Mouse (Mus musculus): ENCODE results near the gene Bcar3. TPM values are rescaled to one million over a fixed set of nuclear protein-coding genes. Genes with fewer than 3 reads are reported as not detected.
"Not testable (repeated sequence)": the region's sequence is repeated elsewhere in the genome, so short reads cannot be mapped to it uniquely, and the experiment has no call there.

Bcar3 gene
- polyA plus RNA-seq (2015; fragmentation: Nextera tagmentation; extraction: Ambion mirVana) = 14.7 and 16.2 TPM in 2 replicates

- peak; percentile 64 for ATAC-seq (ENCODE audit: borderline replicate concordance, extremely low read depth, low FRiP score, low TSS enrichment)
- Histone ChIP-seq H3K27me3 (no peaks in the 10 kb centered on the region), H3K9me3 (no peaks in the 10 kb centered on the region), H3K36me3 (no peaks in the 10 kb centered on the region), H3K27ac (peak within 1 kb of the TSS; percentile 96), H3K4me2 (peak within 1 kb of the TSS; percentile 90), H3K4me1 (peaks cover 15% of the 10 kb centered on the region), H3K9ac (peak within 1 kb of the TSS; percentile 85), H3K4me3 (peak within 1 kb of the TSS; percentile 97)
- 7% methylated on average over 36 of the region's 37 CpGs for WGBS
These were observed at the start of gene Bcar3 for GRCm38 (mm10) chr3:122293954-122294850. Bcar3 (plus strand) TSS chr3:122294136.

- ATAC-seq (ENCODE audit: borderline replicate concordance, extremely low read depth, low FRiP score, low TSS enrichment) = no peak
- no peaks in the 10 kb centered on the region for H3K9me3 ChIP-seq
- peak overlapping the region; percentile 99 for H3K4me3 ChIP-seq
- H3K9ac ChIP-seq = no peak overlapping the region; the same call in 1 of the 2 replicates
- no peaks in the 10 kb centered on the region for H3K36me3 ChIP-seq
- 51% methylated on average over 6 of the region's 6 CpGs for WGBS
- no peak overlapping the region for H3K27ac ChIP-seq
- peaks cover 19% of the 10 kb centered on the region for H3K4me1 ChIP-seq
- no peaks in the 10 kb centered on the region for H3K27me3 ChIP-seq
- peak overlapping the region; percentile 86 for H3K4me2 ChIP-seq
These were observed 49.2 kb upstream of the Bcar3 start for GRCm38 (mm10) chr3:122244759-122245158.

DNA sequence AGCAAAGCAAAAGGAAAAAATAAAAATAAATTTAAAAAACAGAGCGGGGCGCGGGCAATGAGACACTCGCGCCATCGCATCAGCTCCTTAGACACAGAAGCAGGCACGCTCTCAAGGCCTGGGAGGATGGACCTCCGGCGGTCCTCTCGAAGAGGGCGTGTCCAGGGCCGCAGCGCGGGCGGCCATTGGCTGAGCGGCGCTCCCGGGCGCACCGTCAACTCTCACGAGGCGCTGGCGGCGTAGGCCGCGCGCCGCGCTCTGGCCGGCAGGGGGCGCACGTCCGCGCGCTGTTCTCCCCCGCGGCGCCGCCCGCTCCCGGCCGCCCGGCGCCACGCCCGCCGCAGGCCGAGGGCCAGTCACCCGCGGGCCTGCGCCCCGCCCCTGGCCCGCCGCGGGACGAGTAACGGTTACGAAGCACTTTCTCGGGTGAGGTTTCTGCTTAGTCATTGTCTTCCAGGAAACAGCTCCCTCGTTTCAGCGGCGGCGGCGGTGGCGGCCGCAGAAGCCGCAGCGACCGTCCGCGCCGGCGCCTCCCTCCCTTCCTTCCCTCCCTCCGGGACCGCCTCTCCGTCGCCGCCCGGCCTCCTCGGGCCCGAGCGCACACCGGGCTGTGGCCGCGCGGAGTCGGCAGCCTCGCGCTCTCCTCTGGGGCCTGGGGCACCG lies 48.6 kb upstream of the Bcar3 start, which contains the start of gene Gclm:
Gene Gclm (plus strand): TSS at position 343 of the 663 bp plus-strand sequence.
- under 1% methylated on average over 77 of the region's 90 CpGs for WGBS
- Histone ChIP-seq H3K9me3 (no peaks in the 10 kb centered on the region), H3K9ac (peak within 1 kb of the TSS; percentile 90), H3K4me3 (peak within 1 kb of the TSS; percentile 99), H3K4me2 (peak within 1 kb of the TSS; percentile 86), H3K27me3 (no peaks in the 10 kb centered on the region), H3K27ac (peak within 1 kb of the TSS; percentile 94), H3K4me1 (peaks cover 19% of the 10 kb centered on the region), H3K36me3 (no peaks in the 10 kb centered on the region)
- peak; percentile 96 for ATAC-seq (ENCODE audit: borderline replicate concordance, extremely low read depth, low FRiP score, low TSS enrichment)

DNA sequence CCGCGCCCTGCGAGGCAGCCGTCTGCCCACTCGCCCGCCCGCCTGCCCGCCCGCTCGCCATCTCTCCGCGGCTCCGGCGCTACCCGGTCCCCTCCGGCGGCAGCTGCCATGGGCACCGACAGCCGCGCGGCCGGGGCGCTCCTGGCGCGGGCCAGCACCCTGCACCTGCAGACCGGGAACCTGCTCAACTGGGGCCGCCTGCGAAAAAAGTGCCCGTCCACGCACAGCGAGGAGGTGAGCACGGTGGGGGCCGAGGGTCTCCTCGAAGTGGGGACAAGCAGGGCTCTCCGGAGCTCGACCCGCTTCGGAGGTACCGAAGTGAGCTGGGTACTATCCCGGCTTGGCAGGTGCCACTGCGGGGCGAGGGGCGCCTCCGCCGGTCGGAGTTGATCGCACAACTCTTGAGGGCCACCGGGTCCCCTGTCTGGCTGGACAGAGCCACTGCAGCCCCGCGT lies 48.0 kb upstream of the Bcar3 start:
- Histone ChIP-seq H3K36me3 (no peaks in the 10 kb centered on the region), H3K27ac (peak overlapping the region; percentile 94), H3K9me3 (no peaks in the 10 kb centered on the region), H3K27me3 (no peaks in the 10 kb centered on the region), H3K4me1 (peaks cover 19% of the 10 kb centered on the region), H3K9ac (peak overlapping the region; percentile 90), H3K4me2 (peak overlapping the region; percentile 86), H3K4me3 (peak overlapping the region; percentile 99)
- peak; percentile 33 for ATAC-seq (ENCODE audit: borderline replicate concordance, extremely low read depth, low FRiP score, low TSS enrichment)
- WGBS = 0% methylated on average over 45 of the region's 50 CpGs

GRCm38 (mm10) chr3:122246406-122246805 lies 47.5 kb upstream of the Bcar3 start:
- no peak for ATAC-seq (ENCODE audit: borderline replicate concordance, extremely low read depth, low FRiP score, low TSS enrichment)
- Histone ChIP-seq H3K9me3 (no peaks in the 10 kb centered on the region), H3K4me1 (peaks cover 19% of the 10 kb centered on the region), H3K4me2 (peak overlapping the region; percentile 86), H3K36me3 (no peaks in the 10 kb centered on the region), H3K27me3 (no peaks in the 10 kb centered on the region), H3K9ac (peak overlapping the region; percentile 90; the same call in 1 of the 2 replicates), H3K27ac (no peak overlapping the region), H3K4me3 (peak overlapping the region; percentile 99)
- 23% methylated on average over 6 of the region's 6 CpGs for whole genome bisulfite sequencing

- no peak overlapping the region for H3K27ac ChIP-seq
- peak overlapping the region; percentile 86 for H3K4me2 ChIP-seq
- WGBS = 44% methylated on average over 12 of the region's 12 CpGs
- H3K4me1 ChIP-seq = peaks cover 19% of the 10 kb centered on the region
- H3K27me3 ChIP-seq = no peaks in the 10 kb centered on the region
- no peaks in the 10 kb centered on the region for H3K36me3 ChIP-seq
- no peaks in the 10 kb centered on the region for H3K9me3 ChIP-seq
- no peak for ATAC-seq (ENCODE audit: borderline replicate concordance, extremely low read depth, low FRiP score, low TSS enrichment)
- H3K9ac ChIP-seq = peak overlapping the region; percentile 37; the same call in 1 of the 2 replicates
- H3K4me3 ChIP-seq = peak overlapping the region; percentile 99
These were observed 46.8 kb upstream of the Bcar3 start for GRCm38 (mm10) chr3:122246986-122247767.

DNA sequence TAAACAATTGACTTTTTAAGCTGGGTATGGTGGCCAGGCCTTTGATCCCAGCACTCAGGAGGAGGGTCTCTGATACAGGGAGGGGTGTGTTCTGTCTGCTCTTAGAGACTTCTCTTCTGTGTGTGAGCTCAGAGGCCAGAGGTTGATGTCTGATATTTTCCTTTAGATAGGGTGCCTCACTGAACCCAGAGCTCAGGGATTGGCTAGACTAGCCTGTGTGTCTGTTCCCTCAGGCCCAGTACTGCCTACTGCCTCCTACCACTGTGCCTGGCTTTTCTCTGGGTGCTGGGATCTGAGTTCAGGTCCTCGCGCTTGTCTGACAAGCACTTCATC lies 46.2 kb upstream of the Bcar3 start:
- H3K27me3 ChIP-seq = no peaks in the 10 kb centered on the region
- H3K4me2 ChIP-seq = no peak overlapping the region
- H3K36me3 ChIP-seq = no peaks in the 10 kb centered on the region
- 93% methylated on average over 2 of the region's 2 CpGs for WGBS
- H3K4me3 ChIP-seq = no peak overlapping the region
- no peak for ATAC-seq (ENCODE audit: borderline replicate concordance, extremely low read depth, low FRiP score, low TSS enrichment)
- H3K9ac ChIP-seq = no peak overlapping the region
- no peak overlapping the region for H3K27ac ChIP-seq
- H3K9me3 ChIP-seq = no peaks in the 10 kb centered on the region
- H3K4me1 ChIP-seq = peaks cover 19% of the 10 kb centered on the region

DNA sequence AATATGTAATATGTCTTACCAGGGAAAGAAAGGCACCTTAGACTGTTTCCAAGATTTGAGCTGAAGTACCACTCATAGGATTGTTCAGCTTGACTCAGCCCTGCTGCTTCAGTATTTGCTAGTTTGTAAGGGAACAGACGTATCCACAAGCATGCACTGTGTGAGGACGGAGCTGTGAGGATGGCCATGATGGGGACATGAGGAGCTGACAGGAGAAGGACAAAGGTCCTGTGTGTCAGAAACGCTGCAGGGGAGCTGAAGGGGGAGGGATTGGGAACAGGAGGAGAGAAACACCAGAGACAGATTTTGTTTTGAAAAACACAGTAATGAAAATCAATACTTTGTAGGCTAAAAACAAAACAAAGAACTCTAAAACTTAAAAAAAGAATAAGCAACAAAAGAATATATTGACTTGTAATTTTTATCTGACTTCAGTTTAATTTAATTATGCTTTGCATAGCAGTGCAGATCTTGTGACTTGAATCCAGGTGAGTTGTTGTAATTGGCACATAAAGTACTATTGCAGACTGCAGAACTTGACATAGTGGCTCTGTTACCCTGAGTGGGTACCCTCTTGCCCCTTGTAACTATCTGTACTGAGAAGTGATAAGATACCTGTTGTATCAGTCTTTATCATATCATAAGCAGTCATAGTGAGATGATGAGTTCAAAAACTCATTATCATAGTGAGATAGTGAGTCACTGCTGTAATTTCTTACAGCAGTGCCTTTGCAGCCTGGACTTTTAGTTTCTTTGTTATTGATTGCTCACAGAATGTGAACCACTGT lies 41.3 kb upstream of the Bcar3 start:
- H3K36me3 ChIP-seq = 0 out of 2 replicates have a peak, but pooled peaks cover 3% of the 10 kb centered on the region
- no peaks in the 10 kb centered on the region for H3K4me1 ChIP-seq
- H3K9ac ChIP-seq = no peak overlapping the region
- no peaks in the 10 kb centered on the region for H3K27me3 ChIP-seq
- H3K27ac ChIP-seq = no peak overlapping the region
- no peak overlapping the region for H3K4me3 ChIP-seq
- H3K4me2 ChIP-seq = no peak overlapping the region
- H3K9me3 ChIP-seq = no peaks in the 10 kb centered on the region
- ATAC-seq (ENCODE audit: borderline replicate concordance, extremely low read depth, low FRiP score, low TSS enrichment) = no peak
- WGBS = 52% methylated on average over 3 of the region's 3 CpGs

DNA sequence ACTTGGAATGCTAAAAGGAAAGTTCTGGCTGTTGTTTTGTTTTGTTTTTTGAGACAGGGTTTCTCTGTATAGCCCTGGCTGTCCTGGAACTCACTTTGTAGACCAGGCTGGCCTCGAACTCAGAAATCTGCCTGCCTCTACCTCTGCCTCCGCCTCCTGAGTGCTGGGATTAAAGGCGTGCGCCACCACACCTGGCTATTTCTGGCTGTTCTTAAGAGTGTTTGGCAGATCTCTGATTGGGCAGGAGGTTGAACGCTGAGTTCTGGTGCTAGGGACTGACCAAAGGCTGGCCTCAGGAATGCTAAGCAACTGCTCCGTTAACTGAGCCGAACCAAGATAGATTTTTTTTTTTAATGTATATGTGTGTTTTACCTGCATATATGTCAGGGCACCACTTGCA lies 39.9 kb upstream of the Bcar3 start:
- not testable (repeated sequence) for H3K27ac ChIP-seq; H3K36me3 ChIP-seq; H3K9me3 ChIP-seq; H3K27me3 ChIP-seq; H3K9ac ChIP-seq; H3K4me1 ChIP-seq; H3K4me2 ChIP-seq; H3K4me3 ChIP-seq; ATAC-seq (ENCODE audit: borderline replicate concordance, extremely low read depth, low FRiP score, low TSS enrichment)
- 79% methylated on average over 7 of the region's 7 CpGs for WGBS

DNA sequence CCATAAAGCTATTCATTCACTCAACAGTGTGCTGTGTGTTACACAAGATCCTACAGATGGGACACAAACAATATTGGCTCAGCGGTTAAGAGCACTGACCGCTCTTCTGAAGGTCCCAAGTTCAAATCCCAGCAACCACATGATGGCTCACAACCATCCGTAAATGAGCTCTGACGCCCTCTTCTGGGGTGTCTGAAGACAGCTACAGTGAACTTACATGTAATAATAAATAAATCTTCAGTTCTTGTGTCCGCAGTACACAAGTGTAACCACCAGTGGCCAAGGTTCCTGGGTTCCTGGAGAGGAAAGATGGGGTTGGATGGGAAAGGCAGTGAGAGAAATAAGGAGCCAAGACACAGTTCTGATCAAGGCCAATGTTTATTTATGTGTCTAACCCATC lies 23.9 kb upstream of the Bcar3 start:
- no peaks in the 10 kb centered on the region for H3K27me3 ChIP-seq
- ATAC-seq (ENCODE audit: borderline replicate concordance, extremely low read depth, low FRiP score, low TSS enrichment) = no peak
- no peak overlapping the region for H3K4me3 ChIP-seq
- no peak overlapping the region for H3K4me2 ChIP-seq
- H3K4me1 ChIP-seq = peaks cover 4% of the 10 kb centered on the region
- H3K9me3 ChIP-seq = no peaks in the 10 kb centered on the region
- no peak overlapping the region for H3K9ac ChIP-seq
- peaks cover 12% of the 10 kb centered on the region; the same call in 1 of the 2 replicates for H3K36me3 ChIP-seq
- 69% methylated on average over 5 of the region's 5 CpGs for WGBS
- H3K27ac ChIP-seq = no peak overlapping the region

GRCm38 (mm10) chr3:122272565-122272964 lies 21.4 kb upstream of the Bcar3 start:
- H3K4me3 ChIP-seq; H3K9ac ChIP-seq; H3K4me2 ChIP-seq; H3K27ac ChIP-seq; ATAC-seq (ENCODE audit: borderline replicate concordance, extremely low read depth, low FRiP score, low TSS enrichment); H3K9me3 ChIP-seq; H3K27me3 ChIP-seq: not testable (repeated sequence)
- 67% methylated on average over 1 of the region's 1 CpGs for WGBS
- H3K4me1 ChIP-seq = peaks cover 29% of the 10 kb centered on the region
- H3K36me3 ChIP-seq = peaks cover 25% of the 10 kb centered on the region

All from lung, embryonic 15.5 days (tissue).